Mouse (Mus musculus) hindbrain, embryonic 11.5 days (tissue): ENCODE results near the gene Slit3. TPM values are rescaled to one million over a fixed set of nuclear protein-coding genes. Genes with fewer than 3 reads are reported as not detected.

Experiments used
- ATAC-seq: fragments of 200-750 bp; cut with Nextera tagmentation; 2 replicates; pipeline ENCODE4 v1.8.0; 2017; ENCODE audit warnings: mild to moderate bottlenecking, moderate TSS enrichment, moderate library complexity; ENCODE audit not compliant: low FRiP score
- DNase-seq: peaks from one replicate; pipeline ENCODE4 v3.0.0-alpha.2; 2015; ENCODE audit warnings: low spot score
- H3K27ac ChIP-seq: fragments of 300-500 bp; sonication (generic); 2 replicates; pipeline ENCODE4 v1.5.1; 2014; ENCODE audit warnings: mild to moderate bottlenecking, low read depth, low read length
- H3K27me3 ChIP-seq: fragments of 300-500 bp; sonication (generic); 2 replicates; pipeline ENCODE4 v1.6.1; 2014; ENCODE audit warnings: mild to moderate bottlenecking, low read length, moderate library complexity, mixed read lengths; ENCODE audit not compliant: control insufficient read depth, insufficient read depth
- H3K36me3 ChIP-seq: fragments of 300-500 bp; sonication (generic); 2 replicates; pipeline ENCODE4 v1.6.1; 2014; ENCODE audit warnings: mild to moderate bottlenecking, low read length, moderate library complexity, mixed read lengths; ENCODE audit not compliant: control insufficient read depth, insufficient read depth
- H3K4me1 ChIP-seq: fragments of 300-500 bp; sonication (generic); replicated peaks from 2 replicates; pipeline ENCODE4 v1.6.1; 2014; ENCODE audit warnings: low read length, mixed read lengths; ENCODE audit not compliant: control insufficient read depth, insufficient read depth
- H3K4me2 ChIP-seq: fragments of 300-500 bp; sonication (generic); replicated peaks from 2 replicates; pipeline ENCODE4 v1.6.1; 2014; ENCODE audit warnings: mild to moderate bottlenecking, low read depth, low read length
- H3K4me3 ChIP-seq: fragments of 300-500 bp; sonication (generic); 2 replicates; pipeline ENCODE4 v1.5.1; 2014; ENCODE audit warnings: low read depth, low read length
- H3K9ac ChIP-seq: fragments of 300-500 bp; sonication (generic); 2 replicates; pipeline ENCODE4 v1.6.1; 2014; ENCODE audit warnings: low read depth, low read length
- H3K9me3 ChIP-seq: fragments of 300-500 bp; sonication (generic); 2 replicates; pipeline ENCODE4 v1.6.1; 2016; ENCODE audit warnings: low read length; ENCODE audit not compliant: control insufficient read depth
- WGBS: fragments of 180-500 bp; shearing (Covaris S2); extraction: QIAGEN DNeasy Blood & Tissue Kit; methylation state at CpG from one replicate; pipeline ENCODE4 v1.1.7; 2014; 5-methylcytosine and 5-hydroxymethylcytosine counted together
- polyA plus RNA-seq: library from polyadenylated mRNA; unstranded; fragments of >200 nt; fragmentation: Nextera tagmentation; extraction: Ambion mirVana; gene quantifications from 2 replicates; pipeline ENCODE4 v1.2.1, GENCODE M21; 2014

Slit3 gene
- polyA plus RNA-seq, 1 experiment from 2014 or later: 39.3 TPM

- Histone ChIP-seq H3K9me3 (no peaks in the 10 kb centered on the region), H3K4me2 (no peak overlapping the region), H3K27ac (no peak overlapping the region), H3K27me3 (no peaks in the 10 kb centered on the region), H3K36me3 (no peaks in the 10 kb centered on the region), H3K4me3 (no peak overlapping the region), H3K4me1 (no peaks in the 10 kb centered on the region), H3K9ac (no peak overlapping the region)
- no peak for ATAC-seq
- no peak for DNase-seq
- WGBS: 84% methylated on average over 8 of the region's 8 CpGs
Measured at GRCm38 (mm10) chr11:35304216-35304975, 183.4 kb downstream of the Slit3 start.

GRCm38 (mm10) chr11:35305111-35305510 is 184.1 kb downstream of the Slit3 start:
- H3K36me3 ChIP-seq: no peaks in the 10 kb centered on the region
- no peaks in the 10 kb centered on the region for H3K27me3 ChIP-seq
- no peak overlapping the region for H3K27ac ChIP-seq
- H3K9me3 ChIP-seq: no peaks in the 10 kb centered on the region
- WGBS: 54% methylated on average over 5 of the region's 5 CpGs
- DNase-seq: no peak
- H3K4me2 ChIP-seq: no peak overlapping the region
- H3K9ac ChIP-seq: no peak overlapping the region
- H3K4me3 ChIP-seq: no peak overlapping the region
- no peak for ATAC-seq
- H3K4me1 ChIP-seq: no peaks in the 10 kb centered on the region

GRCm38 (mm10) chr11:35305910-35306309 is 184.9 kb downstream of the Slit3 start:
- no peaks in the 10 kb centered on the region for H3K4me1 ChIP-seq
- no peak overlapping the region for H3K27ac ChIP-seq
- WGBS: 91% methylated on average over 3 of the region's 3 CpGs
- no peak overlapping the region for H3K9ac ChIP-seq
- no peak overlapping the region for H3K4me2 ChIP-seq
- H3K27me3 ChIP-seq: no peaks in the 10 kb centered on the region
- DNase-seq (no peak), ATAC-seq (no peak)
- H3K36me3 ChIP-seq: no peaks in the 10 kb centered on the region
- H3K9me3 ChIP-seq: no peaks in the 10 kb centered on the region
- no peak overlapping the region for H3K4me3 ChIP-seq

GRCm38 (mm10) chr11:35306922-35307321 is 185.9 kb downstream of the Slit3 start:
- Histone ChIP-seq H3K9ac (no peak overlapping the region), H3K36me3 (no peaks in the 10 kb centered on the region), H3K9me3 (no peaks in the 10 kb centered on the region), H3K4me2 (no peak overlapping the region), H3K27me3 (no peaks in the 10 kb centered on the region), H3K4me1 (no peaks in the 10 kb centered on the region), H3K27ac (no peak overlapping the region), H3K4me3 (no peak overlapping the region)
- ATAC-seq: no peak
- WGBS: 76% methylated on average over 5 of the region's 5 CpGs
- no peak for DNase-seq

GRCm38 (mm10) chr11:35307992-35308391 is 187.0 kb downstream of the Slit3 start:
- DNase-seq (no peak), ATAC-seq (no peak)
- Histone ChIP-seq H3K4me1 (no peaks in the 10 kb centered on the region), H3K4me3 (no peak overlapping the region), H3K4me2 (no peak overlapping the region), H3K36me3 (no peaks in the 10 kb centered on the region), H3K27me3 (no peaks in the 10 kb centered on the region), H3K27ac (no peak overlapping the region), H3K9ac (no peak overlapping the region), H3K9me3 (no peaks in the 10 kb centered on the region)
- WGBS: 80% methylated on average over 4 of the region's 4 CpGs

GRCm38 (mm10) chr11:35315449-35316028 is 194.5 kb downstream of the Slit3 start:
- WGBS: 82% methylated on average over 5 of the region's 5 CpGs
- no peak for DNase-seq

GRCm38 (mm10) chr11:35317221-35317620 is 196.2 kb downstream of the Slit3 start:
- Histone ChIP-seq H3K4me1 (no peaks in the 10 kb centered on the region), H3K4me2 (no peak overlapping the region), H3K27me3 (no peaks in the 10 kb centered on the region), H3K9ac (no peak overlapping the region), H3K36me3 (no peaks in the 10 kb centered on the region), H3K9me3 (no peaks in the 10 kb centered on the region), H3K4me3 (no peak overlapping the region), H3K27ac (no peak overlapping the region)
- no peak for DNase-seq
- WGBS: 85% methylated on average over 5 of the region's 5 CpGs
- no peak for ATAC-seq

More at GRCm38 (mm10) chr11:35315449-35316028, 194.5 kb downstream of the Slit3 start:
- Histone ChIP-seq H3K27me3 (no peaks in the 10 kb centered on the region), H3K9me3 (no peaks in the 10 kb centered on the region), H3K27ac (no peak overlapping the region), H3K9ac (no peak overlapping the region), H3K4me2 (no peak overlapping the region), H3K4me3 (no peak overlapping the region), H3K4me1 (no peaks in the 10 kb centered on the region), H3K36me3 (no peaks in the 10 kb centered on the region)
- no peak for ATAC-seq

GRCm38 (mm10) chr11:35317775-35318432 is 196.9 kb downstream of the Slit3 start:
- 60% methylated on average over 7 of the region's 7 CpGs for WGBS
- Histone ChIP-seq H3K27me3 (no peaks in the 10 kb centered on the region), H3K4me2 (no peak overlapping the region), H3K9ac (no peak overlapping the region), H3K4me1 (no peaks in the 10 kb centered on the region), H3K9me3 (no peaks in the 10 kb centered on the region), H3K36me3 (no peaks in the 10 kb centered on the region), H3K27ac (no peak overlapping the region), H3K4me3 (no peak overlapping the region)
- peak; percentile 24 for DNase-seq
- peak; percentile 66 for ATAC-seq
